Mouse (Mus musculus): ENCODE data around the gene St3gal3. TPM values are rescaled to one million over a fixed set of nuclear protein-coding genes. Genes with fewer than 3 reads are reported as not detected.
A peak's percentile ranks its signal among the peaks of the same experiment; 100 is the strongest.

The St3gal3 gene
- 2.2 and 2.5 TPM in 2 replicates for polyA plus RNA-seq (2015; fragmentation: Nextera tagmentation; extraction: Ambion mirVana)

DNA sequence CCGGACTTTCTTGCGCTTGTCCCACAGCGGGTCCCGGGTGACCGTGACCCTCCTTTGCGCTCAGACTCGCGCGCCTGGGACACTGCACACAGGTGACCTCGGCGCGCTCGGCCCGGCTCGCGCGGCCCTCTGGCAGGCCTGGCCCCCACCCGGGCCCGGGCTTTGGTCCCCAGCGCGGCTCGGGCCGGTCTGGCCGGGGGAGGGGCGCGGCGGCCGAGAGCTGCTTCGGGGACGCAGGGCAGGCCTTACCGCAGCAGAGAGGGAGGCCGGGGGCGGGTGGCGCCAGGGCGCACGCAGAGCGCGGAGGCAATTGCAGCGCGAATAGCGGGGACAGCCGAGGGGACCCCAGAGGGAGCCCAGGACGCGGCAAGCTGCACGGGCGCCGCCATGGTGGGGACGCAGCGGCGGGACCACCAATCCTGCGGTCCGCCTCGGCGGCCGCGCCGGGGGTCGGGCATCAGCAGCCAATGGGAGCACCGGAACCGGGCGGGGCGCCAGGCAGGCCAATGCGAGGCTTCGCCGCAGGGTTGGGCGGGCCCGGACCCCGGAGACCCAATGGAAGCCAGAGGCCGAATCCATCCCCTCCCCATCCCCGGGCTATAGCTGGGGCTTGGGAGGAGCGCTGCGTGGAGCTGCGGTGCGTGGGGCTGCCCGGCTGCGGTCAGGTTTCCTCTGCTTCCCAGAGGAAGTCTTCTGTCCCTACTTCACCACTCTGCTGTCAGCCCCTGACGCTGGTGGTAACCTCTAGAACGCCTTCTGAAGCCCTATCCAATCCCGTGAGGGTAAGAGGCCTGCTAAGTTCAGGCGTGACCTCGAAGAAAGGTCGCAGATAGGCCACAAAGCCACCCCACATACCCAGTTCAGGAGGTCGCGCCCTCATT, at the start of gene St3gal3:
TSS of gene St3gal3 (minus strand) at position 430 of the 881 bp plus-strand sequence.
- under 1% methylated on average over 82 of the region's 84 CpGs for WGBS (ENCODE audit: insufficient replicate concordance)
- H3K4me1 ChIP-seq (ENCODE audit: control insufficient read depth, low read depth, low read length): peaks cover 13% of the 10 kb centered on the region
- H3K27me3 ChIP-seq (ENCODE audit: control insufficient read depth, insufficient read depth, low read depth, low read length): no peaks in the 10 kb centered on the region
- H3K4me3 ChIP-seq (ENCODE audit: low read depth, low read length): peak within 1 kb of the TSS; percentile 87
- H3K36me3 ChIP-seq (ENCODE audit: control insufficient read depth, insufficient read depth): peaks cover 11% of the 10 kb centered on the region
- peak; percentile 98 for ATAC-seq (ENCODE audit: low read depth)
- H3K4me2 ChIP-seq (ENCODE audit: low read depth, low read length): peak within 1 kb of the TSS; percentile 91
- H3K9ac ChIP-seq (ENCODE audit: low read depth, low read length): peak within 1 kb of the TSS; percentile 82
- peak within 1 kb of the TSS; percentile 57; the same call in 1 of the 2 replicates for H3K27ac ChIP-seq (ENCODE audit: low read length)
- no peaks in the 10 kb centered on the region for H3K9me3 ChIP-seq (replicated peaks; ENCODE audit: control insufficient read depth, low read length)

DNA sequence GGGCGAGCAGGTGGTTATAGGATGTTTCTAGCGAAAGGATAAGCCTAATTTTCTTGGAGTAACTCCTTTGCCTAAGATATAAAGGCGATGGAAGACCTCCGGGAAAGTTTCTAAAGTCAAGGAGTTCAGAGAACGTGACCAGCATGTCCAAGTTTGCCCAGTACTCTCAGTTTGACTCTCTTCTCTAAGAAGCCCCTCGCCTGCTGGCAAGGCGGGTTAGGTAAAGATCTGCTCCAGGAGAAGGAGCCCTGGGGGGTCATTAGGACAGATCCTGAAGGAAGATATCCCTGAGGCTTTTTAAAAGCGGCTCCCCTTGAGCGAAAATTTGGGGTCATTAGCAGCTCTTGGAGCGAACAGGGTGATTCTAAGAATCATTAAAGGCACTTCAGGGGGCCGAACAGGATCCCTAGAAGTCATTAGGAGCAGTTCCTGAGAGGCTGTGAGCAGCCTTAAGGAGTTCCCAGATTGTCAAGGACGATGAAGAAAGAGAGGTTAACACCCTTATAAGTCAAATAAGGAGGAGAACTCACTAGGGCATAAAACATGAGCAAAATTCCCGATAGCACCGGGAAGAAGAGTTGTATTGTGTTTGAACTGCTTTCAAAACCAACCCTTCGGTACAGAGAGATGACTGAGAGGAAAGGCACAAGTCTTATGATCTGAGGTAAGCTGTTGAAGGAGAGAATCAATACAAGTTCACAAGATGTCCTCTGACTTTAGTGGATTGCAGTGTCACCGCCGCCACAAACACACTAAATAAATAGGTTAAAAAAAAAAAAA, 45.8 kb upstream of the St3gal3 start:
- Histone ChIP-seq H3K4me2 (ENCODE audit: low read depth, low read length) (peak overlapping the region; percentile 85), H3K27me3 (ENCODE audit: control insufficient read depth, insufficient read depth, low read depth, low read length) (no peaks in the 10 kb centered on the region), H3K9me3 (replicated peaks; ENCODE audit: control insufficient read depth, low read length) (no peaks in the 10 kb centered on the region), H3K4me3 (ENCODE audit: low read depth, low read length) (peak overlapping the region; percentile 79), H3K27ac (ENCODE audit: low read length) (peak overlapping the region; percentile 96), H3K4me1 (ENCODE audit: control insufficient read depth, low read depth, low read length) (peaks cover 12% of the 10 kb centered on the region), H3K9ac (ENCODE audit: low read depth, low read length) (peak overlapping the region; percentile 85), H3K36me3 (ENCODE audit: control insufficient read depth, insufficient read depth) (peaks cover 15% of the 10 kb centered on the region)
- no peak for ATAC-seq (ENCODE audit: low read depth)
- 15% methylated on average over 17 of the region's 17 CpGs for WGBS (ENCODE audit: insufficient replicate concordance)

DNA sequence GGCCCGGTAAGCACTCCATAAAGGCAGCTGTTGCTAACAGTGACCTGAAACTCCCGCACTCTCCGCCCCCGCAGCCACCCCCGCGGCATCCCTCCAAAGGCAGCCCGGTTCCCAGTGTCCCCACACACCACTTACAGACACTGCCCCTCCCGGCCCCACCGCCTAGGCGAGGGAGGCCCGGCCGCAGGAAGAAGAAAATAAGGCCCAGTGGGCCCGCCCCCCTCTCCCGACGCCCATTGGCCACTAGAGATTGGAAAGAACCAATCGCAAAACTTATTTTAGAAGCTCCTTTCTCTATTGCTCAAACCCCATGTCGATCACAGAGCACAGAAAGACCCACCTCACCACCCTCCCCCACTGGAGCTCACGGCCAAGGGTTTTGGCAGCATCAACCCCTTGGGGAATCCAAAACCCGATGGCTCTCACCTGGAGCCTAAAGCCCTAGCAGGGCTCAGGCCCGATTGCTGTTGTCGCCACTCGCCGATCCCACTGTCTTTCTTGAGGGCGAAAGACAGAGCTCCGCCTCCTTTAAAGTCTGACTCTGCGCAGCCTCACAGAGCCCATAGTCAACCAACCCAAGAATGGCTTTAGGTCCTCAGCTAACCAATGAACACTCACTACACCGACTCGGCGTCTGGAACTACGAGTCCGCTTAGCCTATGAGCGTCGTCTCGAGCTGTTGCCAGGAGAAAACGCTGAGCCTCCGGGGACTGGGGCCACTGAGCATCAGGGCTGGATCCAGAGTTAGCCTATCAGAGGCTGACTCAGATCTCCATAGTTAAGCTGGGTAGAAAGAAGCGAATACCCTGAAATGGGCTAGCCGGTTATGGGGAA, 45.0 kb upstream of the St3gal3 start, which contains the start of gene Kdm4a:
TSS of gene Kdm4a (minus strand) at position 577 of the 834 bp plus-strand sequence.
- Histone ChIP-seq H3K27ac (ENCODE audit: low read length) (peak within 1 kb of the TSS; percentile 96), H3K4me2 (ENCODE audit: low read depth, low read length) (peak within 1 kb of the TSS; percentile 85), H3K9ac (ENCODE audit: low read depth, low read length) (peak within 1 kb of the TSS; percentile 85), H3K4me3 (ENCODE audit: low read depth, low read length) (peak within 1 kb of the TSS; percentile 79), H3K27me3 (ENCODE audit: control insufficient read depth, insufficient read depth, low read depth, low read length) (no peaks in the 10 kb centered on the region), H3K9me3 (replicated peaks; ENCODE audit: control insufficient read depth, low read length) (no peaks in the 10 kb centered on the region), H3K36me3 (ENCODE audit: control insufficient read depth, insufficient read depth) (peaks cover 23% of the 10 kb centered on the region), H3K4me1 (ENCODE audit: control insufficient read depth, low read depth, low read length) (peaks cover 12% of the 10 kb centered on the region)
- WGBS (ENCODE audit: insufficient replicate concordance): under 1% methylated on average over 38 of the region's 38 CpGs
- ATAC-seq (ENCODE audit: low read depth): peak; percentile 96

DNA sequence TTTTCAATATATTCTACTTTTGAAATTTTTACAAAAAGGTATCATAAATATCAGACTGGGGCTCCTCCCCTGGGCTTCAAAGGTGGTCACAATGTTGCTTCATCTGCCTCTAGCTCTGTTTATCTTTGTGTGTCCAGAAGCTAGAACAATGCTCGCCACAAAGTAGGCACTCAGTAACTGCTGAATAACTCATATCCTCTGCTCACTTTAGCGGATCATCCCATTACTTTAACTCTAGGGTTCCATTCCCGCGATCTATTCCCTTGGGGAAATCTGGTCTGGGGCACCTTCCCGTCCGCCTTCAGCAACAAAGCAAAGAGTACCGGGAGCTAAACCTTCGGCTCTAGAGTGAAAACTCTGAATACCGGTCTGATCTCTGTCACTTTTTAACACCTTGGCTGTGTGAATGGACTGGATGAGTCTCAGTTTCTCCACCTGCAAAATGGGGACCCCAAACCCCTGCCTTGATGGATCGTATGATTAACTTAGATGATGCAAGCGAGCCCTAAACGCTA, 44.3 kb upstream of the St3gal3 start:
- Histone ChIP-seq H3K27ac (ENCODE audit: low read length) (peak overlapping the region; percentile 66), H3K9me3 (replicated peaks; ENCODE audit: control insufficient read depth, low read length) (no peaks in the 10 kb centered on the region), H3K27me3 (ENCODE audit: control insufficient read depth, insufficient read depth, low read depth, low read length) (no peaks in the 10 kb centered on the region), H3K36me3 (ENCODE audit: control insufficient read depth, insufficient read depth) (peaks cover 29% of the 10 kb centered on the region), H3K4me1 (ENCODE audit: control insufficient read depth, low read depth, low read length) (peaks cover 12% of the 10 kb centered on the region), H3K9ac (ENCODE audit: low read depth, low read length) (peak overlapping the region; percentile 85), H3K4me3 (ENCODE audit: low read depth, low read length) (peak overlapping the region; percentile 79), H3K4me2 (ENCODE audit: low read depth, low read length) (peak overlapping the region; percentile 67)
- WGBS (ENCODE audit: insufficient replicate concordance): under 1% methylated on average over 12 of the region's 12 CpGs
- no peak for ATAC-seq (ENCODE audit: low read depth)

DNA sequence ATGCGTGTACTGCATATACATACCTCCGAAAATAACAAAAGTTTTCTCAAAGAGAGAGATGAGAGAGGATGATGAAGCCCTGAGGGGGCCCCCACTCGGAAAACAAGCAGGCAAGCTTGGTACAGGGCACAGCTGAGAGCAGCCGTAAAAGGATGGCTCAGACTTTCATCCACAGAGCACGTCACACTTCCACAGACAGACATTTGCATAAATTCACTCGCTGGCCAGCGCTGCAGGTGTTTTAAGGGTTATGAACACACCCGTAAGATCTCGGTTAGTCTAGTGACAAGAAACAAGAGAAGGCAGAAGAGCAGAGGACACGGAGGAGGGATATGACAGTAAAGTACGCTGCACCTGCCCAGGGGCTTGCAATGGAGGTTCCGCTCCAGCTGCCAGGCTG, 37.7 kb upstream of the St3gal3 start:
- no peak overlapping the region for H3K9ac ChIP-seq (ENCODE audit: low read depth, low read length)
- WGBS (ENCODE audit: insufficient replicate concordance): 85% methylated on average over 12 of the region's 12 CpGs
- peaks cover 80% of the 10 kb centered on the region for H3K36me3 ChIP-seq (ENCODE audit: control insufficient read depth, insufficient read depth)
- no peaks in the 10 kb centered on the region for H3K9me3 ChIP-seq (replicated peaks; ENCODE audit: control insufficient read depth, low read length)
- no peak overlapping the region for H3K27ac ChIP-seq (ENCODE audit: low read length)
- ATAC-seq (ENCODE audit: low read depth): no peak
- no peak overlapping the region for H3K4me3 ChIP-seq (ENCODE audit: low read depth, low read length)
- H3K4me1 ChIP-seq (ENCODE audit: control insufficient read depth, low read depth, low read length): no peaks in the 10 kb centered on the region
- no peak overlapping the region for H3K4me2 ChIP-seq (ENCODE audit: low read depth, low read length)
- no peaks in the 10 kb centered on the region for H3K27me3 ChIP-seq (ENCODE audit: control insufficient read depth, insufficient read depth, low read depth, low read length)

DNA sequence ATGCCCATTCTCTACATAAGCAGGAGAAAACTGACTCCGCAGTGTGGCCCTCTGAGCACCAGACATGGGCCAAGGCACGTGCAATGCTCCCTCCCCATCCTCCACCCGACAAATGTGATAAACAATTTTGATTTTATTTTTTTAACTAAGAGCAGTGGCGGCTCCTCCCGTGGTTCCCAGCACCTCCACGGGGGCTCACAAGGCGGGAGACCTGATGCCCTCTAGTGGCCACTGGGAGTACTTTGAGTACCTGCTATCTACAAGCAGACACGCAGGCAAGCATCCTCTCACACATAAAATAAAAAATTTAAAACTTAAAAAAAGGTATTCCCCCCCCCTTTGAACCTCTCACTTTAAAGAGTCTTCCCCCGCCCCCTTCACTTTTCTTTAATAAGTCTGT, 36.3 kb upstream of the St3gal3 start:
- H3K27ac ChIP-seq (ENCODE audit: low read length): no peak overlapping the region
- no peaks in the 10 kb centered on the region for H3K27me3 ChIP-seq (ENCODE audit: control insufficient read depth, insufficient read depth, low read depth, low read length)
- ATAC-seq (ENCODE audit: low read depth): no peak
- no peaks in the 10 kb centered on the region for H3K4me1 ChIP-seq (ENCODE audit: control insufficient read depth, low read depth, low read length)
- H3K4me2 ChIP-seq (ENCODE audit: low read depth, low read length): no peak overlapping the region
- H3K36me3 ChIP-seq (ENCODE audit: control insufficient read depth, insufficient read depth): peaks cover 81% of the 10 kb centered on the region
- H3K4me3 ChIP-seq (ENCODE audit: low read depth, low read length): no peak overlapping the region
- no peaks in the 10 kb centered on the region for H3K9me3 ChIP-seq (replicated peaks; ENCODE audit: control insufficient read depth, low read length)
- no peak overlapping the region for H3K9ac ChIP-seq (ENCODE audit: low read depth, low read length)
- 78% methylated on average over 9 of the region's 9 CpGs for WGBS (ENCODE audit: insufficient replicate concordance)

DNA sequence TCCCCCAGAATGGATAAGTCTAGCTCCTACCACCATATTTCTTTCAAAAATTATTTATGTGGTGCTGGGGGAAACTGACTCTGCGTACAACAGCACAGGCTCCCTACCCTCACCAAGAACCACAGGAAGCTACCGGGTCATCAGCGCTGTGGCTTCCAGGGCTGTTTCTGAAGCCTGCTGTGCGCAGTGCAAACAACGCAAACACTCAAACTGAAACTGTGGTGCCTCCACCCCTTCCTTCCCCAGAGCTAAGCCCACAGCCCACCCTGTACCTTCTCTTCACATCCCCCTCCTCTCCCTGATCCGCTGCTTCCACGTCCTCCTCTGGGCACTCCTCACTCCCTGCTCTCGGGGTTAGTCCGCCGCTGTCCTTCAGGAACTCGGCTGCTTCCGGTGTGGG, 27.4 kb upstream of the St3gal3 start:
- 88% methylated on average over 12 of the region's 12 CpGs for WGBS (ENCODE audit: insufficient replicate concordance)

DNA sequence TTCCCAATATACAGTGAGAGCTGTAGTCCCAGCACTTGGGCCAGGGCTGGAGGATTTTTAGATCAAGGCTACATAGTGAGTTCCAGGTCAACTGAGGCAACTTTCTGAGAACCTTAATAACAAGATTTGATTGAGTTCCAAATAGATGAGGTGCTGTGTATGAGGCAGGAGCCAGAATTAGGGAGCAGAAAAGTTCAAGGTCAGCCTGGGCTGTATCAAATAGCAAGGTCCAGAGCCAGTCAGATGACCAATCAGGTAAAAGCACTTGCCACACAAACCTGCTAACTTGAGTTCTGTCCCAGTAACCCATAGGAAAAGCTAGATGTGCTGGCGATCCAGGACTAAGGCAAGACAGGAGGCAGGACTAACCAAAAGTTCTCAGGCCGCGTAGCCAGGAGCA, 23.0 kb upstream of the St3gal3 start:
- ATAC-seq (ENCODE audit: low read depth): no peak
- Histone ChIP-seq H3K36me3 (ENCODE audit: control insufficient read depth, insufficient read depth) (peaks cover 54% of the 10 kb centered on the region), H3K27ac (ENCODE audit: low read length) (no peak overlapping the region), H3K9me3 (replicated peaks; ENCODE audit: control insufficient read depth, low read length) (no peaks in the 10 kb centered on the region), H3K4me1 (ENCODE audit: control insufficient read depth, low read depth, low read length) (no peaks in the 10 kb centered on the region), H3K4me2 (ENCODE audit: low read depth, low read length) (no peak overlapping the region), H3K9ac (ENCODE audit: low read depth, low read length) (no peak overlapping the region), H3K27me3 (ENCODE audit: control insufficient read depth, insufficient read depth, low read depth, low read length) (no peaks in the 10 kb centered on the region), H3K4me3 (ENCODE audit: low read depth, low read length) (no peak overlapping the region)
- 75% methylated on average over 3 of the region's 3 CpGs for WGBS (ENCODE audit: insufficient replicate concordance)

More for the DNA sequence above, 27.4 kb upstream of the St3gal3 start:
- Histone ChIP-seq H3K4me3 (ENCODE audit: low read depth, low read length) (no peak overlapping the region), H3K36me3 (ENCODE audit: control insufficient read depth, insufficient read depth) (peaks cover 78% of the 10 kb centered on the region), H3K4me1 (ENCODE audit: control insufficient read depth, low read depth, low read length) (no peaks in the 10 kb centered on the region), H3K27ac (ENCODE audit: low read length) (no peak overlapping the region), H3K4me2 (ENCODE audit: low read depth, low read length) (no peak overlapping the region), H3K27me3 (ENCODE audit: control insufficient read depth, insufficient read depth, low read depth, low read length) (no peaks in the 10 kb centered on the region), H3K9ac (ENCODE audit: low read depth, low read length) (no peak overlapping the region), H3K9me3 (replicated peaks; ENCODE audit: control insufficient read depth, low read length) (no peaks in the 10 kb centered on the region)
- no peak for ATAC-seq (ENCODE audit: low read depth)
